ENCODE assay signal across 8 mouse cellular contexts in genomic region chr7:49521976-49522375, GRCm38 (mm10).
DNase-seq lines count a peak whose midpoint lies in the region; ATAC-seq and TF ChIP-seq lines count a peak whose summit lies in the region.

No protein-coding gene starts in this region.

- H3K27ac ChIP-seq in heart, postnatal 0 days (ENCODE audit: low read depth) = no peak overlapping the region
- peak overlapping the region; percentile 34 for H3K27ac ChIP-seq in embryonic fibroblast, embryonic 13.5 days (ENCODE audit: insufficient read depth, low read length)
- H3K27ac ChIP-seq in limb, embryonic 10.5 days = peak overlapping the region; percentile 81

- 5% methylated on average over 9 of the region's 9 CpGs for WGBS in heart, postnatal 0 days
- WGBS in limb, embryonic 10.5 days = 3% methylated on average over 9 of the region's 9 CpGs

- no peaks in the 10 kb centered on the region for H3K27me3 ChIP-seq in heart, postnatal 0 days (ENCODE audit: control insufficient read depth, insufficient read depth, low read length)
- peaks cover 22% of the 10 kb centered on the region for H3K27me3 ChIP-seq in limb, embryonic 10.5 days (ENCODE audit: low read depth, poor library complexity, severe bottlenecking)
- no peaks in the 10 kb centered on the region for H3K27me3 ChIP-seq in myocyte (ENCODE audit: control insufficient read depth, insufficient read depth, insufficient read length)

- H3K79me2 ChIP-seq in myocyte (ENCODE audit: control insufficient read depth, insufficient read depth) = no peaks in the 10 kb centered on the region

- peak overlapping the region; percentile 46 for H3K4me3 ChIP-seq in heart, postnatal 0 days (ENCODE audit: low read depth, low read length)
- H3K4me3 ChIP-seq in embryonic fibroblast, embryonic 13.5 days (ENCODE audit: insufficient read depth, low read length) = peak overlapping the region; percentile 35
- peak overlapping the region; percentile 58 for H3K4me3 ChIP-seq in limb, embryonic 10.5 days
- peak overlapping the region; percentile 16 for H3K4me3 ChIP-seq in myocyte

- DNase-seq in heart, postnatal 0 days (ENCODE audit: low spot score) = no peak
- DNase-seq in heart, adult 9 months (ENCODE audit: low spot score in 2 of 2) = no peak
- DNase-seq in limb, embryonic 10.5 days (ENCODE audit: low spot score) = no peak
- no peak for DNase-seq in adrenal gland, postnatal 14 days
- no peak for DNase-seq in urinary bladder, postnatal 14 days (ENCODE audit: low spot score)
- DNase-seq in yolk sac, embryonic 10.5 days (ENCODE audit: low spot score) = no peak

- TF ChIP-seq POLR2A in embryonic fibroblast, embryonic 13.5 days (IDR thresholded peaks at IDR 0.05; ENCODE audit: low read depth, low read length) = no peak
- TF ChIP-seq POLR2A in myocyte (IDR thresholded peaks at IDR 0.05; ENCODE audit: insufficient read length, low read depth) = no peak

- H3K4me1 ChIP-seq in heart, postnatal 0 days (ENCODE audit: control insufficient read depth, insufficient read depth) = peaks cover 21% of the 10 kb centered on the region
- H3K4me1 ChIP-seq in embryonic fibroblast, embryonic 13.5 days (ENCODE audit: control insufficient read depth, insufficient read depth, low read length) = peaks cover 17% of the 10 kb centered on the region
- peaks cover 61% of the 10 kb centered on the region for H3K4me1 ChIP-seq in limb, embryonic 10.5 days

- ATAC-seq in heart, postnatal 0 days (ENCODE audit: insufficient read depth, low read depth) = no peak

- no peak overlapping the region for H3ac ChIP-seq in myocyte (ENCODE audit: control insufficient read depth, insufficient read length)

- no peak for TF ChIP-seq EP300 in heart, postnatal 0 days (IDR thresholded peaks at IDR 0.05; ENCODE audit: low read depth)

- TF ChIP-seq CTCF in heart, postnatal 0 days (IDR thresholded peaks at IDR 0.05; ENCODE audit: low read depth) = no peak
- no peak for TF ChIP-seq CTCF in embryonic fibroblast, embryonic 13.5 days (IDR thresholded peaks at IDR 0.05; ENCODE audit: borderline replicate concordance, insufficient read depth, low read length)

- no peaks in the 10 kb centered on the region for H3K9me3 ChIP-seq in heart, postnatal 0 days (replicated peaks; ENCODE audit: control insufficient read depth, low read length)
- no peaks in the 10 kb centered on the region for H3K9me3 ChIP-seq in limb, embryonic 10.5 days (replicated peaks)

- H3K36me3 ChIP-seq in heart, postnatal 0 days (replicated peaks; ENCODE audit: control insufficient read depth, insufficient read depth, low read length) = no peaks in the 10 kb centered on the region
- H3K36me3 ChIP-seq in limb, embryonic 10.5 days = no peaks in the 10 kb centered on the region
- H3K36me3 ChIP-seq in myocyte (ENCODE audit: control insufficient read depth, insufficient read depth) = no peaks in the 10 kb centered on the region

- H3K4me2 ChIP-seq in heart, postnatal 0 days (ENCODE audit: low read depth, low read length) = peak overlapping the region; percentile 64
- H3K4me2 ChIP-seq in myocyte (ENCODE audit: low read depth) = peak overlapping the region; percentile 80

- no peak overlapping the region for H3K9ac ChIP-seq in heart, postnatal 0 days (replicated peaks; ENCODE audit: low read depth, low read length)

TF ChIP-seq in myocyte, 11 proteins besides CTCF, POLR2A, EP300 and RAD21:
- TF ChIP-seq SRF (IDR thresholded peaks at IDR 0.05; ENCODE audit: control insufficient read depth, insufficient read length, low read depth) = no peak
- no peak for TF ChIP-seq POLR2AphosphoS2 (IDR thresholded peaks at IDR 0.05; ENCODE audit: insufficient read length, low read depth)
- TF ChIP-seq MAX (IDR thresholded peaks at IDR 0.05; ENCODE audit: low read depth) = no peak
- TF ChIP-seq TCF3 (IDR thresholded peaks at IDR 0.05; ENCODE audit: insufficient read length, low read depth) = no peak
- TF ChIP-seq USF1 (IDR thresholded peaks at IDR 0.05; ENCODE audit: low read depth) = no peak
- TF ChIP-seq E2F4 (IDR thresholded peaks at IDR 0.05; ENCODE audit: insufficient read depth) = no peak
- TF ChIP-seq TCF12 (IDR thresholded peaks at IDR 0.05; ENCODE audit: insufficient read depth, poor library complexity, severe bottlenecking) = no peak
- TF ChIP-seq MYOD1 (IDR thresholded peaks at IDR 0.05; ENCODE audit: control insufficient read depth in 1 of 3, insufficient read length in 2 of 3, low read depth in 2 of 3) = no peak
- TF ChIP-seq CEBPB (IDR thresholded peaks at IDR 0.05; ENCODE audit: insufficient read depth, poor library complexity, severe bottlenecking) = no peak
- TF ChIP-seq MYOG (IDR thresholded peaks at IDR 0.05; ENCODE audit: control insufficient read depth in 1 of 3, insufficient read depth in 1 of 3, insufficient read length in 2 of 3, low read depth in 2 of 3) = no peak
- TF ChIP-seq REST (IDR thresholded peaks at IDR 0.05; ENCODE audit: insufficient read depth, insufficient read length) = no peak
